Mouse (Mus musculus) kidney, adult 2 months (tissue): ENCODE data around the gene Mgat4c.

Experiments used
- CTCF ChIP-seq: fragments of 200-500 bp; conservative IDR thresholded peaks from 2 replicates; pipeline ENCODE4 v1.5.1; 2011; ENCODE audit warnings: low read depth, mild to moderate bottlenecking, control low read depth, low read length, moderate library complexity, mixed read lengths; ENCODE audit not compliant: insufficient read depth, insufficient read length
- POLR2A ChIP-seq: fragments of 200-500 bp; IDR thresholded peaks from one replicate; pipeline ENCODE4 v1.6.1; 2011; ENCODE audit warnings: low read depth, low read length, control low read depth

- TF ChIP-seq CTCF (no peak), POLR2A (no peak)
Measured at GRCm38 (mm10) chr10:102374061-102374460, 692.8 kb downstream of the Mgat4c start.
